Mouse (Mus musculus) layer of hippocampus, adult 9-11 months (tissue): ENCODE measurements around the gene Selp.

Experiments used
- DNase-seq: peaks from one replicate; pipeline ENCODE4 v3.0.0; 2022

Gene Selp

DNA sequence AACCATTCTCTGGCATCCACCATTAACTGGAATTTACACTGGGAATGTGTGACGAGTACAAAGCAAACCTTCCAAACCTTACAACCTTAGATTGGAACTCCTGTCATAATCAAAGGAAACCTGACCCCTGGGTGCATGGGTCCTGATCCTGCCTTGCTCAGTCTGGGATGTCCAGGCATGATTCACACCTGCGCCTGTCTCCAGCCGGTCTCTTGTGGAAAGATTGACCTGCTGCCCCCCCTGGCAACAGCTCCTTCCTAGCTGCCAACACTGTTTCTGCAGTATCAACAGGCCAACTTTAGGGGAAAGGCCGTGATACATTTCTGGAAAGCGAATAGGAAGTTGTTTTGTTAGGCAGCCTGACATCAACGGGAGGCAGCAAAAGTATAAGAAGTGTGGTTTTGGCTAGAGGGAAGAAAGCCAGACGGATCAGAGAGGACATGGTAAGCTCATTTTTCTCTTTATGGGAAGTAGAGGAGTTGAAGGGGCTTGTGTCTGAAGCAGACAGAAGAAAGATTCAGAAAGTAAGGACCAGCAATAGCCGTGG, at the start of gene Selp:
Gene Selp, plus strand, starts transcription at position 318 of the 547 bp plus-strand sequence.
- DNase-seq = no peak

DNA sequence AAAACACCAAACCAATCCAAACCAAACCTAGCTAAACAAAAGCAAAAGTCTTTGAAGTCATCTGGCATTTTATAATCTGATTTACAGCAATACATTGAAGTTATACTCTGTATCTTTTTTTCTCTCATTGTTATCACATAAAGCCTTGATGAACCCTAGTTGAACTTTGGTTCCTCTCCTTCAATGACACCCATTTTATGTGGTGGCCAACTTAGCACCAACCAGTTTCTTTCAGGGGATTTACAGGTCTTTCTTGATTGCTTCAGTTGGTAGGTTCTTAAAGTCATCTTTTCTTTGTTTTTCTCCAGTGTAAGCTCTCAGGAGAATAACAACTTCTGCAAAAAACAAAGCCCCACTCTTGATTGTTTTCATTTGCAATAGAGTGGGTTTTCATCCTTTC, 45.8 kb upstream of the Selp start:
- no peak for DNase-seq

DNA sequence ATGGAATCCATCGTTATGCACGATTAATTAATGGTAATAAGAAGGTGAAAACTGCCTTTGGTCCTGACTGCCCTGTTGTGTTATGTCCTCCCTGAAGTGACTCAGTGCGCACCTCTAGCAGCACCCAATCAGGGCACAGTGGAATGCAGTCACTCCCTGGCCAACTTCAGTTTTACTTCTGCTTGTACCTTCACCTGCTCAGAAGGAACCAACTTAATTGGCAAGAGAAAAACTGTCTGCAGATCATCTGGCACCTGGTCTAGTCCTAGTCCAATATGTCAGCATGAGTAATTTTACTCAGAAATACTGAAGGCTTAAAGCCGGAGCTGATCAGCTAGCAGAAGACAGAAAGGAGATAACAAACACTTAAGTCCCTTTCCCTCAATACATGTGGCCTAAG, 44.6 kb upstream of the Selp start:
- DNase-seq = no peak

DNA sequence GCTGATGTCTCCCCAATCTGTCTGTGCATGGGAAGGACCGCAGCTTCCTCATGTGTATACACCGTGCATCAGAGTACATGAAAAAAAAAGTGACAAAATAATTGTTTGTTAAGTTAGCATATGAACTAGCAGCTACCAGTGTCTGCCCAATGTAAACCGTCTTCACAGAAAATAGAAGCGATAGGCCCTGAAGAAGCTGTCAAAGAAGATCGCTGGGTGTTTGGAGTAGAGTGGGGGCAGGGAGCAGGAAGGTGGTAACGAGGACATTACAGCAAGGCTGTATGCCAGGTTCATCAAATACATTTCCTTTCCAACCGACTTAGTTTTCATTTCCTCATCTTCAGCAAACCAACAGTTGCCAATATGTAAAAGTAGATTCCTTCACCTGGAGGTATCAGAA, 44.0 kb upstream of the Selp start:
- DNase-seq = no peak

DNA sequence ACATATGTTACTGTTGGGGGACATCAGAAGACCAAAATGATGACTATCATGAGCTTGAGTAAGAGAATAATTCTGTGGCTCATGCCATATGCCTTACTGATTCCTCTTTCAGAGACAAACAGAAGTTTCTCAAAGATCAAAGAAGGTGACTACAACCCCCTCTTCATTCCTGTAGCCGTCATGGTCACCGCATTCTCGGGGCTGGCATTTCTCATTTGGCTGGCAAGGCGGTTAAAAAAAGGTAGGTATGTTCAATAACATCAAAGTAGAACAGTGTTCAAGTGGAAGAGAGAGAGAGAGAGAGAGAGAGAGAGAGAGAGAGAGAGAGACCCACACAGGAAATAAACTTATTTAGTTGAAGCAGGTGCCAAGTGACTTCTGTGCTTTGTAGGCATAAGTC, 43.1 kb upstream of the Selp start:
- DNase-seq = no peak

DNA sequence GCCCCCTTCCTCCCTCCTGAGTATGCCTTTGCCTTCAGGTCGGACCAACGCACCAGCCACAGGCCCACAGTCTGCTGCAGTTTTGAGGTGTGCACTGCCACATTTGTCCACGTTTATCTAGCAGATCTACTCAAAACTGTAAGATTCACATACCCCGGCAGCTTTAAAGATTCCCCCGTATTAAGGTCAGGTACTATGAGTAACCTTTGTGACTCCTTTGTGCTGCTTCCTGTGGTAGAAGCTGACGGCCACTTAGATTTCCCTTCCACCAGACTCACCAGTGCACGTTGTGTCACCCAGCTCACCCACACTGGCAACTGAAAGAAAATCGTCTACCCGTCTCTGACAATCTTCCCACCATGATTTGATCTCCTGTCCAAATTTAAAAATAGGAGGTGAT, 42.0 kb upstream of the Selp start:
- DNase-seq = no peak

DNA sequence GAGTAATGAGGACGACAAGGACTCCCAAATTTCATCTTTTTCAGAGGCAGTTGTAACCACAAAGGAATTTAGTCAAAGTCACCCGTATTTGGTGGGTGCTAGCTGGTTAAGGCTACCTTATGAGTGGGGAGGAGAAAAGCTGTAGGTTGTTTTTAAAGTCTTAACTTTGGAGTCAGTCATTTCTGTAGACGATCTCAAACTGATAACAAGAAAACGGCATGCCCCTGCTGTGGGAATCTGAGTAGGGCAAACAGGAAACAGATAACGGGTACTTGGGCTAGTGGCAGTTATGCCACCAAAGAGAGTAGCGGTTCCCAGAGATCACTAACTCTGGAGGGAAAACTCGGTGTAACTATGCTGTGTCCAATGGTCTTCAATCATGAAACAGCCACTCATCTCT, 41.3 kb upstream of the Selp start:
- DNase-seq = no peak

DNA sequence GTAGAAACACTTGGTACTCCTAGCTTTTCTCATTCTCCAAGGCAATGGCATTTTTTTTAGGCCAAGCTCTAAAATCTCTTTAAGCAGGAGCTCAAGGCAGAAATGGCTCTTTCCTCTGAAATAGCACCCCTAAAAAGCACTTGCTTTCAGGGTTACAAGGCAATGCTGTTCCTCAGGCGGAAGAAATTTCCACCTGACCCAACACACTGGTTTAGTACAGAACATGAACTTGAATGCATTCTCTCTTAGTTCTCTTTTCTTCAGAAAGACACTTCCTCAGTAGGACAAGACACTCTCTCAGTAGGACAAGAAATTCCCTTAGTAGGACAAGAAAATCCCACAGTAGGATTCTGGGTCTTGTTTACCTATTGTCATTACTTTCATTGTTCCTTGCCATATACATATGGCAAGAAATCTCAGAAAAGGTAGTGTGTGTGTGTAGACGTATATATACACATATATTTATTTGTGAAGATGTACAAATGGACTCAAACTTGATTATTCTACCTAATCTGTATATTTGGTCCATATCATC, 40.4 kb upstream of the Selp start:
- DNase-seq = no peak

DNA sequence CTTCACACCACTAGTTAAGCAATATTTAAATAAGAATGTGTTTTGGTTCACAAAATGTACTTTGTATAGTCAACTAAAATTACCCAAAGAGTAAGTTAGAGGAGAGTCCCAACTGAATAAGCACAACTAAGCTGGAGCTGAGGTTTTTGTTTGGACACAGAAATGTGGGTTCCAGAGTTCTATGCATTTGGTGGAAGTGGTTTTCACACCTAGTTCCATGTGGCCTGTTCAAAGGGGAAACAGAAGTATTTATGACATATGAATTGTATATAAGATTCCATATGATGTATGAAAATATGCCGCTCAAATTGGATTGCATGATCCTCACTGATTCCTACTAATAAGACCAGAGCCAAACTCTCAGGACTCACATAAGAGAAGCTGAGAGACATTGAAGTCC, 39.6 kb upstream of the Selp start:
- no peak for DNase-seq

DNA sequence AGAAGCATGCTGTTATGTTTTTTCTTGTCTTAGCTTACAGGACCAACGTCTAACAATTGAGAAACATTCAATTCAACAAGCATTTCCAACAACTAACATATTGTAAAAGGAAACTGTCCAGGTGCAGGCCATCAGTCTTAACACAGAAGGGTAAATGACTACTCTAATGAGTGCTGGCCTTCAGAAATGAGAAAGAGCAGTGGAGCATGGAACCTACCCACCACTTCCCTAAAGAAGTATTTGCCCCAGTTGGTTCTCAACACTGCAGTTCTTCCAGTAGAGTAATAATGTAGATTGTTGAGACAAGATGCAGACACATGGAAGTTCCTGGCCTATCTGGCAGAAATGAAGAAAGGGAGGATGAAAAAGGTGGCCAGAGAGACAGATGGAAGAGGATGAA, 38.6 kb upstream of the Selp start:
- DNase-seq = no peak

DNA sequence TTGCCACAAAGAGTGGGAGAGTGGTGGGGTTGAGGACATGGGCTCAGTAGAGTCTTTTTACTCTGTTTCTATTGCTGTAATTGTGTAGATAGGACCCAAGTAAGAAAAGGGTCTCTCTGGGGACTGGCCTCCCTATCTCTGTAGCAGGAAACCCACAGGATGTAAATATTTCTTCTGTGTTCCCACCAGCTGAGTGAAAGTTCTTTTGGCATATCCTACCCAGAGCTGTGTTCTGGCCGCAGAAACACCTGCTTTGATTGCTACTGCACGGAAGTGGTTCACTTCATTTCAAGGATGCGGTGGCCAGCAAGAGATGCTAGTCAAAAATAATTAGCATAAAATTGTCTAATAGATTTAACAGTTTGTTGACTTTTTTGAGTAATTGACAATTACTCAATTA, 38.0 kb upstream of the Selp start:
- DNase-seq = no peak

DNA sequence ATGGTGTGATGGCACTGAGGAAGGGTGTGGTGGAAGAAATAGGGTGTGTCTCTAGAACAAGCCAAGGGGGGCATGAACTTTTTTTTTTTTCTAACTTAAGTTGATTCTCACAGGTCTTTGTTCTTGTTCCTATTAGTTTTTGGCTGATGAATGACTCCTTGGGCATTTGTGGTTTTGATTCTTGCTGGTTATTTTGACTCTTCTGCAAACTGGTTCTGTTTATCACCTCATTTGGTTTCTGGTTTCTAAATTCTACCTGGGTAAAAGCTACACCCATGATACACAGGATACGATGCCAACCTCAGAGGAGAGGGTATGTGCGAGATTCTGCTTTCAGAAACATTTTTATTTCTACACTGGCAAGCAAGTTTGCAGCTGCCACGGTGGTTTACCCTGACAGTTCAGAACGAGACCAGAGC, 36.7 kb upstream of the Selp start:
- no peak for DNase-seq

DNA sequence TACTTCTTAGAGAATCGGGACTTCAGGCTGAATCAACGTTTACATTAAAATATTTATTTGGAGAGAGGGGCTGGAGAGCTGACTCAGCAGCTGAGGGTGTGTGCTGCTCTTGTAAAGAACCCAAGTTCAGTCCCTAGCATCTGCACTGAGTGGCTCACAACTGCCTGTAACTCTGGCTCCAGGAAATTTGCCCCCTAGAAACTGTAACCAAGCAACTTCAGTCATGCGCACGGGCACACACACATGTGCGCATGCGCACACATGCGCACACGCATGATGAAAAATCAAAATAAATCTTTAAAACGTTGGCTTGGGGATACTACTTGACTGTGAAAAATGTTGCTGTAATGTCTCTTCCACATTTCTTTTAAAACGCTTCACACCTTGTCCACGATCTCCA, 36.0 kb upstream of the Selp start:
- DNase-seq = no peak

DNA sequence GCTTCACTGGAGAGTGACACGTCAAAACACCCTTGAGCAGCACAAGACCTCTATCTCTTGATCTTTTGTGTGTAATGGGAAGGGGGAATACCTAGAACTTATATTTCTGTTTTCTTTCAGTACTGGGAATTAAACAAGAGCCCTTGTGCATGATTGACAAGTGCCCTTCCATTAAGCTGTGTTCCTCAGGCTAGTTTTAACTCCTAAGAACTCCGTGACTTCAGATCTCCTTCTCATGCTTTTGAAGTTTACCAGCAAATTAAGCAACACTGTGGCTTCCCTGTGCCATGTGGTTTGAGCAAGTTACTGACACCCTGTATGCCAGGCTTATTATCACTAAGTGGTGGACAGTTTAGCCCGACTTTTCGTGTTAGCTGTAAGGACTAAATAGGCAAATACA, 32.0 kb upstream of the Selp start:
- no peak for DNase-seq

DNA sequence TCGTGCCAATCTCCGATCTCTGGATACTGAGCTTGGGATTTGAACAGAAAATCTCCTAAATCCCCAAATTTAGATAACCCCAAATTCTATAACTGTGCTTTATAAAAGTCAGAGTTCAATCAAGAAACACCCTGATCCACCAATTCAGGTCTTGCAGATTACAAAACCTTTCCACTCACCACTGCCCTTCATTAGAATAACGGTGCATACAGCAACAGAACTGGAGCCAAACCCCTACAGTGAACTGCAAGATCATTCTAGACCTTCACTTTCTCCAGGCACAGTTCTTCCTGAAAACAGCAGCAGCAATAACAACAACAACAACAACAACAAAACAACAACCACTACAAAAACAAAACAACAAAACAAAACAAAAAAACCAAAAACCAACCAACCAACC, 28.3 kb upstream of the Selp start:
- DNase-seq = no peak

DNA sequence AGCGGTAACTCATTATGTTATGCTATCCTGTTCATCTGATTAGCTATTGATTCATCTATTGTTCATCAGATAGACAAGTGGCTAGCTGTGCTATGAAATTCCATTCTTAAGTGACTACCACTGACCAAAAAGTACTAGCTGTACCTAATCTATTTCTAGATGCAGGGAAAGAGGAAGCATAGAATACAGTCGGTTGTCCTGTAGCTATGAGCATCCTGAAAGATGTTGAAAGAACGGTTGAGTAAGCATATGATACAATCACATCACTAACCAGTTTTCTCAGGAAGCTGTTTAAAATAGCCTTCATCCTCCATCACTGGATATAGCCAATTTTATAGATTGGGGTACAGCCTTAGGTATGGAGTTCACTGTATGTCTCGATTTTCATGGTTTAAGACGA, 27.2 kb upstream of the Selp start:
- DNase-seq = no peak

DNA sequence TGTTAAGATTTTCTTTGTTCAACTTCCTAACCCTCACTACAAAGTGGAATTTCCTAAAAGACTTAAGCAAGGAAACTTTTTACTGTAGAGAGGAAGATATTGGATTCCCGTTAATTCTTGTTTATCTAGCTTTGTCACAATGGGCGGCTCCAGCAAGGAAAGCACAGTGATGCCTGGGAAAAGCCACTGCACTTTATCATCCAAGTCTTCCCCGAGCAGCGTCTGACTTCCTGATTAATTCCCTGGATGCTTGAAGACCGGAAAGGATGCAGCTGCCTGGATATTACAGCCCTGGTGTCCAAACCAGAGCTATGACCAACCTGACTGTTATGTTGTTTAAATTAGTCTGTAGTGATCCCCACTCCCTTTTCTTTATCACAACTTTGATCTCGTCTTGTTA, 18.3 kb upstream of the Selp start:
- DNase-seq = no peak

DNA sequence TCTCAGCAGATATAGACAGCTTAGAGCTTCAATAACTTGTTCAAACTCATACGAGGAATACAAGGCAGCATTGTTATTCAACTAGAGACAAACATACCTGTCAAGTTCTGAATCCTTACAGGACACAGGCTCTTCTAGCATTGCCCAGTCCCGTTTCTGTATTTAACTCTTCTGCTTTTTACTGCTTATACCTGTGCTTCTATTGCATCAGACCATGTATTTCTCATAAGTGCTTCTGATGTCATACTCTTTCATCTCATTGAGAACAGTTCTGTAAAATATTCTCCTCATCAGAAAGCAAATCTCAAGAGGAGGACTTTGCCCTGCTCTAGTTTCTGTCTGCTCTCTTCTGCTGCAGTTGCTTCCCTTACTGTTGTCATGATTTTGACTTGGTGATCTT, 17.2 kb upstream of the Selp start:
- no peak for DNase-seq

DNA sequence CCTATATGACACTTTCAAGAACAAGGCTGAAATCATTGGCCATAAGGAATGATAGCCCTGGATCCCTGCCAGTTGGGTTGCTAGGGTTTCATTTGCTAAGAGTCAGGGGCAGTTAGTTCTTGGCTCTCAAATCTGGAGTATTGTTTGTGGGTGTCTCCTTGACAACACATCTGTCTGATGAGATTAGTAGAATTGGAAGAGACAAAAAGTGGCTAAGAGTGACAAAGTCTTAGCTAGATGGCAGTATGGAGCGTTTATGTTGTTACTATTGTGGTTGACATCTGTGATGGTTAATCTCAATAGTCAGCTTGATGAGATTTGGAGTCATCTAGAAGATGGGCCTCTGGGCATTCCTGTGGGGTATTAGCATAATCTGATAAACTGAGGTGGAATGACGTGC, 16.7 kb upstream of the Selp start:
- peak; percentile 31 for DNase-seq

DNA sequence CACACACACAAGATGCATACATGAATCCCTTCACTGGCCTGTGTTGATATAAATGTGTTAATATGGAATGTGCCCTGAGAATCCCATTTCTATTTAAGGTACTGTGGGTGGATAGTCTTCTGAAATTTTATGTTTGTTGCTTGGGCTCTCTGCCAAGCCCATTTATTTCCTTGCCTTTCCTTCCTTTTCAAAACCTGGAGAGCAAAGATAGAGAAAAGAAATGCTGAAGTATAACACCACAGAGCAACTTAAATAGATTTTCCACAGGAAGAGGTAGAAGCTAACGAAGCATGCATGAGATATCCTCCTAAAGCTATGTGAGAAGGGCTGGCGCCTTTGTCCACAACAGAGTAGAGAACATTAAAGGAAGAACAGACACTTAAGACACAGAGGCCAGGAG, 5.3 kb upstream of the Selp start:
- no peak for DNase-seq

DNA sequence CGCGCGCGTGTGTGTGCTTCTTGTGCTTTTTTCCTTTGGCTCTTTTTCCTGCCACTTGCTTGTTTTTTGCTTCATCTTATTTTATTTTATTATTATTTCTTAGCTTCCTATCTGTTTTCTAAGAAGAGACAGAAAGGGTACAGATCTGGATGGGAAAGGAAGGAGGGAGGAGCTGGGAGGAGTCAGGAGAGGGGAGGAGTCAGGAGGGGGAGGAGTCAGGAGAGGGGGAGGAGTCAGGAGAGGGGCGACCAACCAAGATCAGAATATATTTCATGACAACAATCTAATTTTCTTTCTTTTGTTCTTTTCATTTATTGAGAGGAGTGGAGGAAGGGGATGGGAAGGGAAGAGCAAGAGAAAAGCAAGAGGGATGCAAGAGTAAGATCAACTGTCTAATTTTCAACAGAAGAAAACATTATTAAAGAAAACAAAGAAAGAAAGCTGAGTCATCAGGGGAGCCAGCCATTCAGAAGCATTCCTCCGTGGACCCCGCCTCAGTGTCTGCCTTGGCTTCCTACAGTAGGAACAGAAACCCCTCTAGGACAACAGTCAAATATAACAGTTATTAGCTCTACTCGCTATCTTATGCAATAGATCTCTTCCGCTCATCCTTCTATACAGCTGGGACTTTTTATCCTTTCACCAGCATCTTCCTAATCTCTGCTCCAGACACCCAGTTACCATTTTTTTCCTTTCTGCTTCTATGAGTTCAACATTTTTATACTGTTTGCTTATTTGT, 4.3 kb upstream of the Selp start:
- DNase-seq = no peak

DNA sequence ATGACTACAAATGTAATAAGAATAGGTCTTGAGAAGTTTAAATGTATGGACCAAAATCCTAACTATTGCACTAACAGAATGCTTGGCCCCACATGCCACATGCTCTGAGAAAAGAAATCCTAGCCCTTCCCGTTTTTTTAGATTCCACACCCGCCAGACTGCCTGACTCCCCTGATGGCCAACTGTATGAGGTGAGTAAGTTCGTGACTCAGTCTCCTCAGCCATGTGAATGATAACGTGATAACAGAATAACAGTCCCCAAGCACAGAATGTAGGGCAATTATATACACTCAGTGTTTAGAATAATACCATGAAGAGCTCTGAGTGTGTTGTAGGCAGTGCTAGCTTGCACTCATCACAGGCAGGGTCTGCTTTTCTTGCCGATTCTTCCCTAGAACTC, 784 bp upstream of the Selp start:
- no peak for DNase-seq

DNA sequence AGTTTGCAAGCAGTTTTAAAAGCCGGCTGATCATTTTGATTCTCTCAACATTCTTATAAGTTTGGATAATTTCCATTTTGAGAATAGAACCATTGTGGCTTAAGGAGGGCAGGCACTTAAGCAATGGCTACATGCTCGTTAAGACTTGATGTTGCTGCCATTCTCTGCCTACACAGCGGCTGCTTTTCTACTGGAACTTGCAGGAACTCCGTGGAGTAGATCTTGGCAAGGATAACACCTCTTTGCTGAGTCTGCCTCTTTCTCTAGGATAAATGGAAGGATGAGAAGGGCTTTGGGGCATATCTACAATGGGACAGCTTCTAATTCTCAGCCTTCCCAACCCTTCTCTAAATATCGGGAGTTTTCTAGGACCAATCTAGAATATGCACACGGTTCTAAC, 583 bp downstream of the Selp start:
- no peak for DNase-seq

DNA sequence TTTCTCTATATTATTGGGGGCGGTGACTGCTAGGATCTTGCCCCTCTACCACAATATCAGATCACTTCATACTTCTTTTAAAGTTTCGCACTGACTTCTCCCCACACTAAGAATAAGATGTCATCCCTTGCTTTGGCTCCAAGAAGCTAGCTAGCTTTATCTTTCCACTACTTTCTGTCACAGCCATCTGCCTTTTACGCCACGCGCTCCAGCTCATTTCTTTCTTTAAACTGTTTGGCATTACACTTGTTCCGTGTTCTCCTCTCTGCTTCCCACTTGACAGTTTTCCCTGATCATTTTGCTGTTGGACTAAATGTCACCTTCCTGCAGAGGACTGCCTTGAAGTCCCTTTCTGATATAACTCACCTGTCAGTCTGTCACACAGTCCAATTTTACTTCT, 2.8 kb downstream of the Selp start:
- no peak for DNase-seq
